Mouse (Mus musculus) urinary bladder, adult 2 months (tissue): ENCODE measurements around the gene Rnf222. TPM values are rescaled to one million over a fixed set of nuclear protein-coding genes. Genes with fewer than 3 reads are reported as not detected.
"Not testable (repeated sequence)": the region's sequence is repeated elsewhere in the genome, so short reads cannot be mapped to it uniquely, and the experiment has no call there.

ENCODE experiments used
- DNase-seq: peaks from one replicate; pipeline ENCODE4 v3.0.0; 2022; ENCODE audit warnings: low spot score
- polyA plus RNA-seq: library from polyadenylated mRNA; depleted of rRNA; stranded (reverse); fragments of >200 nt; gene quantifications from 2 replicates; pipeline ENCODE4 v1.2.3, GENCODE M21; 2012; rRNA removed

Rnf222 gene
- polyA plus RNA-seq, 1 experiment = not detected

GRCm38 (mm10) chr11:68908846-68909503, 20.6 kb downstream of the Rnf222 start:
- no peak for DNase-seq

GRCm38 (mm10) chr11:68911531-68912177, 23.3 kb downstream of the Rnf222 start:
- DNase-seq = no peak

GRCm38 (mm10) chr11:68914566-68914965, 26.2 kb downstream of the Rnf222 start:
- no peak for DNase-seq

- no peak for DNase-seq
Measured at GRCm38 (mm10) chr11:68923191-68923590, 34.8 kb downstream of the Rnf222 start.

GRCm38 (mm10) chr11:68924749-68925148, 36.4 kb downstream of the Rnf222 start:
- DNase-seq = no peak

- DNase-seq = no peak
Measured at GRCm38 (mm10) chr11:68926981-68927380, 38.6 kb downstream of the Rnf222 start, which contains the start of gene Odf4. Gene Odf4, minus strand, starts transcription at chr11:68927081.

- DNase-seq = no peak
Measured at GRCm38 (mm10) chr11:68929947-68930346, 41.6 kb downstream of the Rnf222 start.

GRCm38 (mm10) chr11:68933885-68934507, 45.6 kb downstream of the Rnf222 start:
- no peak for DNase-seq

- not testable (repeated sequence) for DNase-seq
Measured at GRCm38 (mm10) chr11:68936951-68937350, 48.6 kb downstream of the Rnf222 start.

GRCm38 (mm10) chr11:68939451-68940304, 51.3 kb downstream of the Rnf222 start:
- DNase-seq = peak; percentile 50

GRCm38 (mm10) chr11:68940516-68940915, 52.2 kb downstream of the Rnf222 start:
- no peak for DNase-seq

- DNase-seq = no peak
Measured at GRCm38 (mm10) chr11:68942731-68943130, 54.4 kb downstream of the Rnf222 start.

- no peak for DNase-seq
Measured at GRCm38 (mm10) chr11:68945245-68945644, 56.9 kb downstream of the Rnf222 start.

Other genes with a start within 250 kb of the Rnf222 start
- 66.5 and 73.5 TPM in 2 replicates for gene Myh10, start 197.0 kb upstream of the Rnf222 start, polyA plus RNA-seq
- 68.6 and 78.7 TPM in 2 replicates for gene Ndel1, start 16.7 kb upstream of the Rnf222 start, polyA plus RNA-seq
- 3,701 and 3,960 TPM in 2 replicates for gene Rpl26, start 13.0 kb downstream of the Rnf222 start, polyA plus RNA-seq
- not detected in 2 replicates for gene Odf4, start 38.5 kb downstream of the Rnf222 start, polyA plus RNA-seq
- gene Arhgef15, start 68.9 kb downstream of the Rnf222 start, polyA plus RNA-seq = 7.9 and 10.6 TPM in 2 replicates
- 27.3 and 32.4 TPM in 2 replicates for gene Slc25a35, start 79.6 kb downstream of the Rnf222 start, polyA plus RNA-seq
- gene Rangrf, start 86.6 kb downstream of the Rnf222 start, polyA plus RNA-seq = 31.8 and 39.0 TPM in 2 replicates
- gene Pfas, start 119.9 kb downstream of the Rnf222 start, polyA plus RNA-seq = 9.3 and 11.1 TPM in 2 replicates
- gene Ctc1, start 127.4 kb downstream of the Rnf222 start, polyA plus RNA-seq = 26.3 and 29.0 TPM in 2 replicates
- gene Aurkb, start 157.1 kb downstream of the Rnf222 start, polyA plus RNA-seq = 3.6 and 4.1 TPM in 2 replicates
- gene Borcs6, start 171.2 kb downstream of the Rnf222 start, polyA plus RNA-seq = 18.0 and 19.4 TPM in 2 replicates
- 17.9 and 25.8 TPM in 2 replicates for gene Tmem107, start 182.3 kb downstream of the Rnf222 start, polyA plus RNA-seq
- 163 and 180 TPM in 2 replicates for gene Vamp2, start 199.9 kb downstream of the Rnf222 start, polyA plus RNA-seq
- 26.8 and 28.5 TPM in 2 replicates for gene Per1, start 206.7 kb downstream of the Rnf222 start, polyA plus RNA-seq
- 0.24 and 0.37 TPM in 2 replicates for gene Hes7, start 231.9 kb downstream of the Rnf222 start, polyA plus RNA-seq
- 0.74 and 0.78 TPM in 2 replicates for gene 9130213A22Rik, start 234.0 kb downstream of the Rnf222 start, polyA plus RNA-seq
- gene Aloxe3, start 237.3 kb downstream of the Rnf222 start, polyA plus RNA-seq = 4.2 and 5.4 TPM in 2 replicates